Mouse (Mus musculus) kidney, postnatal 0 days (tissue): ENCODE data around the gene Psmb1. TPM values are rescaled to one million over a fixed set of nuclear protein-coding genes. Genes with fewer than 3 reads are reported as not detected.
"Not testable (repeated sequence)": the region's sequence is repeated elsewhere in the genome, so short reads cannot be mapped to it uniquely, and the experiment has no call there.

Experiments used
- ATAC-seq: fragments of 200-750 bp; cut with Nextera tagmentation; replicated peaks from 2 replicates; pipeline ENCODE4 v1.8.0; 2017; ENCODE audit warnings: low read depth, moderate number of reproducible peaks, moderate TSS enrichment, moderate library complexity; ENCODE audit not compliant: low FRiP score
- DNase-seq: peaks from one replicate; pipeline ENCODE4 v3.0.0-alpha.2; 2016; ENCODE audit warnings: low spot score
- H3K27ac ChIP-seq: fragments of 300-500 bp; sonication (generic); 2 replicates; pipeline ENCODE4 v1.5.1; 2014; ENCODE audit warnings: mild to moderate bottlenecking
- H3K27me3 ChIP-seq: fragments of 300-500 bp; sonication (generic); 2 replicates; pipeline ENCODE4 v1.6.1; 2014; ENCODE audit warnings: low read length, mixed read lengths; ENCODE audit not compliant: insufficient read depth
- H3K36me3 ChIP-seq: fragments of 300-500 bp; sonication (generic); 2 replicates; pipeline ENCODE4 v1.6.1; 2014; ENCODE audit warnings: low read length, mixed read lengths; ENCODE audit not compliant: insufficient read depth
- H3K4me1 ChIP-seq: fragments of 300-500 bp; sonication (generic); replicated peaks from 2 replicates; pipeline ENCODE4 v1.6.1; 2014; ENCODE audit warnings: antibody characterized with exemption, low read length, mixed read lengths; ENCODE audit not compliant: insufficient read depth
- H3K4me2 ChIP-seq: fragments of 300-500 bp; sonication (generic); 2 replicates; pipeline ENCODE4 v1.6.1; 2014; ENCODE audit warnings: mild to moderate bottlenecking, low read length, moderate library complexity, mixed read lengths
- H3K4me3 ChIP-seq: fragments of 300-500 bp; sonication (generic); replicated peaks from 2 replicates; pipeline ENCODE4 v1.5.1; 2014; ENCODE audit warnings: low read depth, low read length
- H3K9ac ChIP-seq: fragments of 300-500 bp; sonication (generic); 2 replicates; pipeline ENCODE4 v1.6.1; 2014; ENCODE audit warnings: low read depth, low read length
- H3K9me3 ChIP-seq: fragments of 300-500 bp; sonication (generic); replicated peaks from 2 replicates; pipeline ENCODE4 v1.6.1; 2016; ENCODE audit warnings: low read length, inconsistent platforms, mixed read lengths
- CTCF ChIP-seq: IDR thresholded peaks from 2 replicates; pipeline ENCODE4 v1.5.1; 2016; ENCODE audit warnings: antibody characterized with exemption, low read depth, mild to moderate bottlenecking, moderate library complexity
- WGBS: fragments of 180-500 bp; shearing (Covaris S2); extraction: QIAGEN DNeasy Blood & Tissue Kit; methylation state at CpG from one replicate; pipeline ENCODE4 v1.1.7; 2014; 5-methylcytosine and 5-hydroxymethylcytosine counted together
- polyA plus RNA-seq: library from polyadenylated mRNA; unstranded; fragments of >200 nt; fragmentation: Nextera tagmentation; extraction: Ambion mirVana; gene quantifications from 2 replicates; pipeline ENCODE4 v1.2.1, GENCODE M21; 2015

Gene Psmb1
- polyA plus RNA-seq, result 296 and 318 TPM in 2 replicates

GRCm38 (mm10) chr17:15499656-15500394 is at the start of gene Psmb1, which contains the start of gene Tbp:
Psmb1 (minus strand) TSS chr17:15499751.
Tbp (plus strand) TSS chr17:15499888.
- ATAC-seq (peak; percentile 95), DNase-seq (peak; percentile 99)
- Histone ChIP-seq H3K27me3 (no peaks in the 10 kb centered on the region), H3K9me3 (no peaks in the 10 kb centered on the region), H3K4me1 (peaks cover 16% of the 10 kb centered on the region; the same call in 1 of the 2 replicates), H3K4me2 (peak within 1 kb of the TSS; percentile 84), H3K9ac (peak within 1 kb of the TSS; percentile 86), H3K4me3 (peak within 1 kb of the TSS; percentile 88), H3K36me3 (peaks cover 16% of the 10 kb centered on the region; the same call in 1 of the 2 replicates), H3K27ac (peak within 1 kb of the TSS; percentile 98)
- no peak for TF ChIP-seq CTCF
- under 1% methylated on average over 63 of the region's 63 CpGs for WGBS

- DNase-seq, result no peak
- Histone ChIP-seq H3K27ac (no peak overlapping the region), H3K36me3 (no peaks in the 10 kb centered on the region), H3K9me3 (no peaks in the 10 kb centered on the region), H3K4me1 (no peaks in the 10 kb centered on the region), H3K4me2 (no peak overlapping the region), H3K27me3 (no peaks in the 10 kb centered on the region), H3K9ac (no peak overlapping the region), H3K4me3 (no peak overlapping the region)
- TF ChIP-seq CTCF, result no peak
- ATAC-seq, result no peak
- 72% methylated on average over 4 of the region's 4 CpGs for WGBS
These were observed 46.9 kb upstream of the Psmb1 start for GRCm38 (mm10) chr17:15546440-15546839.

- not testable (repeated sequence) for H3K9me3 ChIP-seq, H3K27me3 ChIP-seq, H3K36me3 ChIP-seq, H3K27ac ChIP-seq, H3K9ac ChIP-seq, H3K4me2 ChIP-seq, DNase-seq, H3K4me1 ChIP-seq, ATAC-seq, H3K4me3 ChIP-seq
- 55% methylated on average over 4 of the region's 4 CpGs for WGBS
These were observed 44.3 kb upstream of the Psmb1 start for GRCm38 (mm10) chr17:15543868-15544267.

- H3K4me1 ChIP-seq, result peaks cover 11% of the 10 kb centered on the region; the same call in 1 of the 2 replicates
- H3K9me3 ChIP-seq, result no peaks in the 10 kb centered on the region
- no peak overlapping the region for H3K27ac ChIP-seq
- H3K36me3 ChIP-seq, result no peaks in the 10 kb centered on the region
- TF ChIP-seq CTCF, result no peak
- 73% methylated on average over 4 of the region's 4 CpGs for WGBS
- H3K27me3 ChIP-seq, result no peaks in the 10 kb centered on the region
- no peak overlapping the region for H3K4me3 ChIP-seq
- H3K4me2 ChIP-seq, result no peak overlapping the region
- no peak overlapping the region for H3K9ac ChIP-seq
- DNase-seq, result no peak
- no peak for ATAC-seq
These were observed 40.8 kb upstream of the Psmb1 start for GRCm38 (mm10) chr17:15540309-15540708.

- no peaks in the 10 kb centered on the region for H3K36me3 ChIP-seq
- no peaks in the 10 kb centered on the region for H3K27me3 ChIP-seq
- H3K4me3 ChIP-seq, result peak overlapping the region; percentile 44
- ATAC-seq (peak; percentile 57; the same call in 1 of the 2 replicates), DNase-seq (peak; percentile 43)
- H3K4me2 ChIP-seq, result peak overlapping the region; percentile 78
- under 1% methylated on average over 33 of the region's 33 CpGs for WGBS
- no peak for TF ChIP-seq CTCF
- H3K27ac ChIP-seq, result no peak overlapping the region
- no peaks in the 10 kb centered on the region for H3K9me3 ChIP-seq
- peaks cover 11% of the 10 kb centered on the region; the same call in 1 of the 2 replicates for H3K4me1 ChIP-seq
- peak overlapping the region; percentile 40; the same call in 1 of the 2 replicates for H3K9ac ChIP-seq
These were observed 36.9 kb upstream of the Psmb1 start for GRCm38 (mm10) chr17:15536457-15536904.

- Histone ChIP-seq H3K4me3 (peak overlapping the region; percentile 44), H3K36me3 (no peaks in the 10 kb centered on the region), H3K4me1 (peaks cover 11% of the 10 kb centered on the region; the same call in 1 of the 2 replicates), H3K27ac (no peak overlapping the region), H3K9ac (no peak overlapping the region), H3K27me3 (no peaks in the 10 kb centered on the region), H3K4me2 (peak overlapping the region; percentile 78), H3K9me3 (no peaks in the 10 kb centered on the region)
- TF ChIP-seq CTCF, result no peak
- ATAC-seq (no peak), DNase-seq (no peak)
- 18% methylated on average over 8 of the region's 8 CpGs for WGBS
These were observed 36.4 kb upstream of the Psmb1 start for GRCm38 (mm10) chr17:15535943-15536342.
